ENCODE assay signal across 19 mouse cellular contexts in genomic region chr11:67616557-67617239, GRCm38 (mm10).
DNase-seq lines count a peak whose midpoint lies in the region; TF ChIP-seq lines count a peak whose summit lies in the region.
"Had no signal": no experiment of that assay in that cellular context is flagged by ENCODE, and none has a peak within 500 bp of the region (broad histone marks: within the 10 kb centered on the region; RNA-seq: fewer than 3 reads in every experiment).

No protein-coding gene starts in this region.

- no peak for TF ChIP-seq CTCF in cortical plate, adult 2 months (IDR thresholded peaks at IDR 0.05; ENCODE audit: extremely low read depth, insufficient read depth, low read length)

- H3K4me3 ChIP-seq in cortical plate, adult 2 months (ENCODE audit: insufficient read depth, low read length), result no peak overlapping the region
- H3K4me3 ChIP-seq: embryonic facial prominence, embryonic 13.5 days; forebrain, embryonic 15.5 days; hindbrain, embryonic 10.5 days; limb, embryonic 10.5 days had no signal

- peak overlapping the region; percentile 11 for H3K27ac ChIP-seq in cortical plate, adult 2 months (ENCODE audit: insufficient read depth, low read length)
- H3K27ac ChIP-seq: embryonic facial prominence, embryonic 13.5 days; forebrain, embryonic 15.5 days; hindbrain, embryonic 10.5 days; limb, embryonic 10.5 days had no signal

- no peak for TF ChIP-seq POLR2A in cortical plate, adult 2 months (IDR thresholded peaks at IDR 0.05; ENCODE audit: extremely low read depth, insufficient read depth, low read length)

- peak; percentile 53 for DNase-seq in layer of hippocampus, adult 11-12 months (ENCODE audit: low spot score)
- DNase-seq in layer of hippocampus, adult 9-10 months (ENCODE audit: low spot score), result no peak
- peak; percentile 54 to 64 for DNase-seq in right cerebral cortex, postnatal 36 days (ENCODE audit: low spot score in 2 of 2)
- no peak for DNase-seq in right cerebral cortex, postnatal 10 days (ENCODE audit: low spot score in 2 of 2)
- peak; percentile 58 for DNase-seq in testis, postnatal 10 days (ENCODE audit: low spot score)
- no peak for DNase-seq in thymus, postnatal 4 days
- DNase-seq: cerebellum, adult 8-10 months; gastrocnemius, postnatal 36 days; kidney, adult 18-20 months; kidney, postnatal 14 days; lung, adult 18-20 months; lung, postnatal 14 days; right cerebral cortex, postnatal 14 days; thymus, postnatal 25 days had no signal

- peaks cover 24% of the 10 kb centered on the region for H3K4me1 ChIP-seq in cortical plate, adult 2 months (ENCODE audit: control insufficient read depth, insufficient read depth, low read length)
- H3K4me1 ChIP-seq: hindbrain, embryonic 10.5 days; limb, embryonic 10.5 days had no signal

Comparison
In these comparisons a context has a peak if more than half of its experiments do, and no peak if none do; other contexts are left out.
1. DNase-seq: peak in layer of hippocampus, adult 11-12 months (single experiment), right cerebral cortex, postnatal 36 days (2 of 2) and testis, postnatal 10 days (single experiment); none in layer of hippocampus, adult 9-10 months (single experiment), right cerebral cortex, postnatal 10 days (0 of 2) and thymus, postnatal 4 days (single experiment).